Mouse (Mus musculus): ENCODE measurements around the gene Gal3st2.
A peak's percentile ranks its signal among the peaks of the same experiment; 100 is the strongest.
"Not testable (repeated sequence)": the region's sequence is repeated elsewhere in the genome, so short reads cannot be mapped to it uniquely, and the experiment has no call there.

Gene Gal3st2

GRCm38 (mm10) chr1:93861048-93861447, at the start of gene Gal3st2:
Gene Gal3st2 (plus strand): TSS chr1:93861306.
- not testable (repeated sequence) for DNase-seq (ENCODE audit: low read depth, low spot score)

DNA sequence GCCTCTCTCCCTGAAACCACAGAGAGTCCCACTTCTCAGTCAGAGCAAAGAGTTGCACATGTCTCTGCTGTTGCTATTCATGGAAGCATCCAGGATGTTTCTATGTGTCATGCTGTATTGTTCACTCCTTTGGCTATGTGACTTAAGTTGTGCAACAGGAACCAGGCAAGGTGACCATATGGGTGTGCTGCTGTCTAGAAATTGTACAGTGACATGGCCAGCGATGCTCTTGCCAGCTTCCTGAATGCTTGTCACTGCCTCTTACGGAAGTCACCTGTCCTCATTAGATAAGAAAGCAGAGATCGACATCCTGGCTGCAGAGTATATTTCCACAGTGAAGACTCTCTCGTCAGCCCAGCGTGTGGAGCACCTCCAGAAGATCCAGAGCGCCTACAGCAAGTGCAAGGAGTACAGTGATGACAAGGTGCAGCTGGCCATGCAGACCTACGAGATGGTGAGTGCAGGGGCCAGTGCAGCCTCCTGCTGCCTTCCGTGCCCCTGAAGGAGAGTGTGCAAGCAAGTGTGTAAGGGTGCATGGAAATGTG, 49.5 kb upstream of the Gal3st2 start:
- DNase-seq (ENCODE audit: low read depth, low spot score), result no peak

- DNase-seq (ENCODE audit: low read depth, low spot score), result no peak
These were observed 43.1 kb upstream of the Gal3st2 start for GRCm38 (mm10) chr1:93817823-93818532.

- no peak for DNase-seq (ENCODE audit: low read depth, low spot score)
These were observed 42.4 kb upstream of the Gal3st2 start for GRCm38 (mm10) chr1:93818722-93819121.

GRCm38 (mm10) chr1:93823796-93824495, 37.2 kb upstream of the Gal3st2 start:
- DNase-seq (ENCODE audit: low read depth, low spot score), result no peak

GRCm38 (mm10) chr1:93824609-93825008, 36.5 kb upstream of the Gal3st2 start, which contains the start of gene D2hgdh:
Gene D2hgdh (plus strand): TSS chr1:93824909.
- DNase-seq (ENCODE audit: low read depth, low spot score), result no peak

DNA sequence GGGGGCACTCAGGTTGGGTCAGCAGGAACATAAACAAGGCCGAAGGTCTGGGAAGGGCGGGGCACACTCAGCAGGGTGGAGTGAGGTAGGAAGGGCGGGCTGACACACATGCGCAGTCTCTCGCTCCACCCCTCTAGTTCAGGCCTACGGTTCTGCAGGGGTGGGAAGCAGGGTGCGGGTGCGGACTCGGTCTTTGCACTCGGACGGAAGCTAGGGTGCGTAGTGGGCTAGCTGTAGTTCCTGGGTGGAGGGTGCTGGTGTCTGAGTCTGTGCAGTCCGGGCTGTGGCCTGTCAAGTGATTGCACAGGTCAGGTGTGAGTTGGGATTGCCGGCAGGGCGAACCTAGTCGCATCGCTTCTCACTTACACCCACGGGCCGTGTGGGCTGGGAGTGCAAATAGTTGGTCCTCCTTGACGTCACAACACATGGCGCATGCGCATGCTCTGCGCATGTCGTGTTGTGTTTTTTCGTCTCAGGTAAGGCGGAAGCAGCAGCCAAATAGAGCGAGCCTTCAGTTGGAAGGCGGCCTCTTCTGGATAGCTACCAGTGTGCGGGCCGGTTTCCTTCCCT, 35.9 kb upstream of the Gal3st2 start:
- DNase-seq (ENCODE audit: low read depth, low spot score), result peak; percentile 96

GRCm38 (mm10) chr1:93825771-93826539, 35.2 kb upstream of the Gal3st2 start:
- no peak for DNase-seq (ENCODE audit: low read depth, low spot score)

- DNase-seq (ENCODE audit: low read depth, low spot score), result no peak
These were observed 34.6 kb upstream of the Gal3st2 start for GRCm38 (mm10) chr1:93826540-93826835.

DNA sequence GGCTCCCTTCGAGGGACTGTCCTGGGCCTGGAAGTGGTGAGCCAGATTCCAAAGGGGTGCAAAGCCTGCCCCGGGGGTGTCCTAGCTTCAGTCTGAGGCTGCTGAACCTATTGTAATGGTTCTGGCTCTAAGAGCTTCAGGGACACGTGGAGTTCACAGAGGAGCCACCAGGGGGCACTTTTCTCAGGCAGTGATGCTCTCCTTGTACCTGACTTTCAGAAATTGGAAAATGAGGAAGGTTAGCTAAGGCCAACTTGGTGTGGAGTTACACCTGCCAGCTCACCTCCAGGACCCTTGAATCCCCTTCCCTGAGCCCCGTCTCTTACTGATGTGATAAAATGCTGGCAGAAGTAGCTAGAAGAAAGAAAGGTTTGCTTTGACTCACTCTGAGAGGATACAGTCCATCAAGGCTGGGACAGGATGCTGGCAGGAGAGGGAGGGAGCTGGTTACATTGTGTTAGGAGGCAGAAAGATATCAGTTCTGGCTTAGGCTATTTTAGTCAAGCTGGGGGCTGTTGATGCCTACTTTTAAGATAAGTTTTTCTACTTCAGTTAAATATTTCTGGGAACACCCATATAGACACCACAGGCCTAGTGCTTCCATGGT, 28.2 kb upstream of the Gal3st2 start:
- DNase-seq (ENCODE audit: low read depth, low spot score), result not testable (repeated sequence)

GRCm38 (mm10) chr1:93834671-93835150, 26.4 kb upstream of the Gal3st2 start:
- DNase-seq (ENCODE audit: low read depth, low spot score), result no peak

DNA sequence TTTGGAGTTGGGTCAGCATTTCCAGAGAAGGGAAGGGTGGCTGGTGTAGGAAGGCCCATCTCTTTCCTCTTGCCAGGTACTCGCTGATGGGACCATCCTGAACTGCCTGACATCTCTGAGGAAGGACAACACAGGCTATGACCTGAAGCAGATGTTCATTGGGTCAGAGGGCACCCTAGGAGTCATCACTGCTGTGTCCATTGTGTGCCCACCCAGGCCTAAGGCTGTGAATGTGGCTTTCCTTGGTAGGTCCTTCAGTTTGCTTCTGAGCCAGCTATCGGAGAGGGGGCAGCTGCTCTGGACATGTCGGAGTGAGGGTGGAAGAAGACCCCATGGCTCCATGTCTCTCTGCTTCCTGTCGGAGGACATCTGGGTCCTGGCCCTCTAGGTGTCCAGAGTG, 25.9 kb upstream of the Gal3st2 start:
- DNase-seq (ENCODE audit: low read depth, low spot score), result no peak

DNA sequence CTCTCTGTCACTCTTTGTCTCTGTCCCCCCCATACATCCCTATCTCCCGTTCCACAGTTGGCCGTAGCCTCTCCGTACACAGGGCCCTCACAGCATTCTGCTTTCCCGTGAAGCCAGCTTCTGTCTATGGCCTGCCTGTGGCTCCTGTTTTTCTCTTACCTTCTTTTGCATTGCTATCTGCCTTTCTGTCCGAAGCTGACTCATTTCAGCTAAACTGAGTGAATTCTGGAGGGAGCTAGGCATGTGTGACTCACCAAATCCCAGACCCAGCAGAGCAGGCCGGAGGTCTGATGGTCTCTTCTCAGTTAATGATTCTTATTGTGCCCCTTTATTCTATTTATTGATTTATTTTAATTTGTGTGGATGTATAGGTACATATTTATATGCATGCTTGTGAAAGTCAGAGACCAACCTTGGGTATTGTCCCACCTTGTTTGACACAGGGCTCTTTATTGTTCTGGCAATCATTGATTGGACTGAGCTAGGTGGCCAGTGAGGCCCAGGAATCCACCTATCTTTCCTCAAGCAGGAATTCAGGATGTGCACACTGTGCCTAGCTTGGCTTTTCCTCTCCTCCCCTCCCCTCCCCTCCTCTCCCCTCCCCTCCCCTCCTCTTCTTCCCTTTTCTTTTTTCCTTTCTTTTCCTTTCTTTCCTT, 25.1 kb upstream of the Gal3st2 start:
- peak; percentile 76 for DNase-seq (ENCODE audit: low read depth, low spot score)

GRCm38 (mm10) chr1:93836532-93836913, 24.6 kb upstream of the Gal3st2 start:
- peak; percentile 1 for DNase-seq (ENCODE audit: low read depth, low spot score)

DNA sequence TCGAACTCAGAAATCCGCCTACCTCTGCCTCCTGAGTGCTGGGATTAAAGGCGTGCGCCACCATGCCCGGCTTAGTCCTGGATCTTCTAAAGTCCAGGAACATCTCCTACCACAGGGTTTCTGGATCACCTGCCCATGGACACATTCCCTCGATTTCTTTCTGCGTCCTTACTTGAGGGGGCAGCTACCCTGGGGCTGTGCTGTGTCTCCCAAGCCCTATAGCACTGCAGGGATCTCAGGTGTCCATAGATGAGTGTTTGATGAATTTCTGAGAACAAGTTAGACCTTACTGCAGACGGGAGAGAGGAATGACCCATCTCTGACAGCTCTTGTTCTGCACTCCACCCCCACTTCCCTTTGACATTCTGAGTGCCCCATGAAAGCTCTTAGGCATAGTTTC, 23.8 kb upstream of the Gal3st2 start:
- DNase-seq (ENCODE audit: low read depth, low spot score), result no peak

DNA sequence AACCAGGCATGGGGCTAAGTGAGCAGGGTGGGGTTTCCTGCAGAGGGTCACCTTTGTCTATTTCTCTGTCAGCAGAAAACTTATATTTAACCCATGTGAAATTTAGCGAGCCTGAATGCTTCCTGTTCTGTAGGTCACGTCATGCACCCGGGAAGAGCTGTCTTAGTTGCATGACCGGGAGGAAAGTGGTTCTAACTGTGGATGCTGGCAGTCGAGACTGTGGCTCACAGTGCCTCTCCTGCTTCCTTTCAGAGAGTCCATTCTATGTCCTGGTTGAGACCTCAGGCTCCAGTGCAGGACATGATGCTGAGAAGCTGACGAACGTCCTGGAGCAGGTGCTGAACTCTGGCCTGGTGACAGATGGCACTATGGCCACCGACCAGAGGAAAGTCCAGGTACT, 22.5 kb upstream of the Gal3st2 start:
- not testable (repeated sequence) for DNase-seq (ENCODE audit: low read depth, low spot score)

GRCm38 (mm10) chr1:93845766-93846366, 15.2 kb upstream of the Gal3st2 start:
- not testable (repeated sequence) for DNase-seq (ENCODE audit: low read depth, low spot score)

GRCm38 (mm10) chr1:93855790-93856189, 5.3 kb upstream of the Gal3st2 start:
- not testable (repeated sequence) for DNase-seq (ENCODE audit: low read depth, low spot score)

DNA sequence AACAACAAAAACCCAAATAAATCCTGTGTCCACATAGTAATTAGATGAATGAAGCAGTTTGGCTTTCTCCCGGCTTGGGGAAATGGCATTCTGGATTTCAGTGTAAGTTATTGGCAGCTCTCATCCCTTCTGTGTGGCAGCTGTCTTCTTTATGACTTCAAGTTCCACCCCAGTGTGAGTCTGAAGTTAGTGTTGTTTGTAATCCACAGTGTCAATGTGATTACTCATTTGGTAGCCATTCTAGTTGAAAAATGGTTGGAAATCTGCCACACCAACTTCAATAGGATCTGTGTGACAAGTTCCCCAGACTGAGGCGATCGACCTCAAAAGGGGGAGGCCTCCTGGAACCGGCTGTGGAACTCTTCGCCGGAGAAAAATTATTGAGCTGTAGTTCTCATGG, 3.7 kb upstream of the Gal3st2 start:
- DNase-seq (ENCODE audit: low read depth, low spot score), result no peak

- no peak for DNase-seq (ENCODE audit: low read depth, low spot score)
These were observed 3.1 kb upstream of the Gal3st2 start for GRCm38 (mm10) chr1:93857991-93858390.

Data from 3T3-L1 (cell line).